In genomic region chr12:108701221-108701620, GRCm38 (mm10) we compare ENCODE assay signal across 16 mouse cellular contexts. TPM values are rescaled to one million over a fixed set of nuclear protein-coding genes. Genes with fewer than 3 reads are reported as not detected.
DNase-seq lines count a peak whose midpoint lies in the region; ATAC-seq and TF ChIP-seq lines count a peak whose summit lies in the region.
"Had no signal": no experiment of that assay in that cellular context is flagged by ENCODE, and none has a peak within 500 bp of the region (broad histone marks: within the 10 kb centered on the region; RNA-seq: fewer than 3 reads in every experiment).

No protein-coding gene starts in this region.

- no peak for TF ChIP-seq CTCF in hindbrain, postnatal 0 days (IDR thresholded peaks at IDR 0.05; ENCODE audit: low read depth)
- TF ChIP-seq CTCF in stomach, postnatal 0 days (IDR thresholded peaks at IDR 0.05; ENCODE audit: low read depth) = no peak

- no peak for TF ChIP-seq EP300 in stomach, postnatal 0 days (optimal IDR thresholded peaks at IDR 0.05)

- H3K9me3 ChIP-seq in hindbrain, postnatal 0 days (ENCODE audit: low read length) = no peaks in the 10 kb centered on the region
- no peaks in the 10 kb centered on the region for H3K9me3 ChIP-seq in hindbrain, embryonic 10.5 days
- H3K9me3 ChIP-seq in intestine, embryonic 16.5 days (ENCODE audit: control insufficient read depth, low read length) = no peaks in the 10 kb centered on the region
- H3K9me3 ChIP-seq in stomach, postnatal 0 days (ENCODE audit: control insufficient read depth, low read length) = no peaks in the 10 kb centered on the region
- H3K9me3 ChIP-seq: embryonic facial prominence, embryonic 12.5 days; midbrain, embryonic 12.5 days had no signal

- H3K4me2 ChIP-seq in hindbrain, postnatal 0 days (ENCODE audit: low read depth, low read length) = peak overlapping the region; percentile 52; the same call in 1 of the 2 replicates
- H3K4me2 ChIP-seq in intestine, embryonic 16.5 days (ENCODE audit: low read depth, low read length) = peak overlapping the region; percentile 59
- peak overlapping the region; percentile 44 for H3K4me2 ChIP-seq in stomach, postnatal 0 days (replicated peaks; ENCODE audit: low read depth)

- peaks cover 10% of the 10 kb centered on the region; the same call in 1 of the 2 replicates for H3K27me3 ChIP-seq in hindbrain, postnatal 0 days (ENCODE audit: insufficient read depth, low read length)
- peaks cover 63% of the 10 kb centered on the region for H3K27me3 ChIP-seq in hindbrain, embryonic 10.5 days (ENCODE audit: insufficient read depth, poor library complexity, severe bottlenecking)
- H3K27me3 ChIP-seq in intestine, embryonic 16.5 days (replicated peaks; ENCODE audit: control insufficient read depth, insufficient read depth, low read length) = peaks cover 12% of the 10 kb centered on the region; the same call in 1 of the 2 replicates
- no peaks in the 10 kb centered on the region for H3K27me3 ChIP-seq in stomach, postnatal 0 days (ENCODE audit: control insufficient read depth, insufficient read depth, low read length)

- H3K4me1 ChIP-seq in hindbrain, postnatal 0 days (ENCODE audit: insufficient read depth, low read length) = no peaks in the 10 kb centered on the region
- peaks cover 15% of the 10 kb centered on the region for H3K4me1 ChIP-seq in hindbrain, embryonic 10.5 days (replicated peaks)
- H3K4me1 ChIP-seq in intestine, embryonic 16.5 days (ENCODE audit: control insufficient read depth, insufficient read depth, low read length) = peaks cover 19% of the 10 kb centered on the region
- no peaks in the 10 kb centered on the region; the same call in 1 of the 2 replicates for H3K4me1 ChIP-seq in stomach, postnatal 0 days (replicated peaks; ENCODE audit: control insufficient read depth, insufficient read depth)

- no peaks in the 10 kb centered on the region for H3K36me3 ChIP-seq in hindbrain, postnatal 0 days (ENCODE audit: insufficient read depth, low read length)
- H3K36me3 ChIP-seq in hindbrain, embryonic 10.5 days = no peaks in the 10 kb centered on the region
- H3K36me3 ChIP-seq in intestine, embryonic 16.5 days (ENCODE audit: control insufficient read depth, insufficient read depth, low read length) = no peaks in the 10 kb centered on the region
- H3K36me3 ChIP-seq in stomach, postnatal 0 days (ENCODE audit: control insufficient read depth, insufficient read depth, low read length) = no peaks in the 10 kb centered on the region
- H3K36me3 ChIP-seq: embryonic facial prominence, embryonic 12.5 days; midbrain, embryonic 12.5 days had no signal

- 55% methylated on average over 2 of the region's 2 CpGs for WGBS in hindbrain, postnatal 0 days
- 62% methylated on average over 2 of the region's 2 CpGs for WGBS in hindbrain, embryonic 10.5 days
- WGBS in intestine, embryonic 16.5 days = 31% methylated on average over 2 of the region's 2 CpGs
- WGBS in stomach, postnatal 0 days = 61% methylated on average over 2 of the region's 2 CpGs

- H3K27ac ChIP-seq in hindbrain, postnatal 0 days = no peak overlapping the region
- H3K27ac ChIP-seq in hindbrain, embryonic 10.5 days = no peak overlapping the region
- H3K27ac ChIP-seq in intestine, embryonic 16.5 days (ENCODE audit: low read length) = peak overlapping the region; percentile 93
- H3K27ac ChIP-seq in stomach, postnatal 0 days (replicated peaks) = peak overlapping the region; percentile 95
- H3K27ac ChIP-seq: embryonic facial prominence, embryonic 12.5 days; midbrain, embryonic 12.5 days had no signal

- no peak for ATAC-seq in hindbrain, postnatal 0 days
- ATAC-seq in common myeloid progenitor, adult 5-6 weeks (replicated peaks; ENCODE audit: low read depth, poor library complexity, severe bottlenecking) = peak; percentile 48
- ATAC-seq in intestine, embryonic 16.5 days = no peak
- no peak for ATAC-seq in stomach, postnatal 0 days (ENCODE audit: low FRiP score, low TSS enrichment)

- DNase-seq in hindbrain, postnatal 0 days (ENCODE audit: low spot score) = no peak
- no peak for DNase-seq in hindbrain, embryonic 10.5 days (ENCODE audit: low spot score)
- DNase-seq in stomach, postnatal 0 days (ENCODE audit: low spot score) = peak; percentile 13
- DNase-seq in right cerebral cortex, adult 18-20 months = no peak
- no peak for DNase-seq in urinary bladder, postnatal 36 days (ENCODE audit: low spot score in 2 of 2)
- no peak for DNase-seq in cerebellum, postnatal 14 days
- DNase-seq: cerebellum, adult 11 months; cerebellum, postnatal 36 days; heart, adult 18-20 months; heart, postnatal 10 days; kidney, postnatal 4 days; right cerebral cortex, postnatal 25 days had no signal

- no peak overlapping the region for H3K4me3 ChIP-seq in hindbrain, postnatal 0 days (ENCODE audit: low read length)
- no peak overlapping the region for H3K4me3 ChIP-seq in hindbrain, embryonic 10.5 days
- peak overlapping the region; percentile 58 for H3K4me3 ChIP-seq in intestine, embryonic 16.5 days (ENCODE audit: low read length)
- H3K4me3 ChIP-seq in stomach, postnatal 0 days (ENCODE audit: low read depth, low read length) = peak overlapping the region; percentile 37; the same call in 1 of the 2 replicates

- no peak overlapping the region for H3K9ac ChIP-seq in hindbrain, postnatal 0 days (replicated peaks; ENCODE audit: low read length)
- H3K9ac ChIP-seq in intestine, embryonic 16.5 days (ENCODE audit: low read depth, low read length) = peak overlapping the region; percentile 75
- peak overlapping the region; percentile 2; the same call in 1 of the 2 replicates for H3K9ac ChIP-seq in stomach, postnatal 0 days (ENCODE audit: low read length)
- H3K9ac ChIP-seq: embryonic facial prominence, embryonic 12.5 days; midbrain, embryonic 12.5 days had no signal

RNA-seq across cellular contexts. Expression of gene Degs2, which starts 0.9 kb away (rescaled TPM):
- total RNA-seq in hindbrain, postnatal 0 days (2014; rRNA removed) = 0.10 and 0.47 TPM in 2 replicates
- polyA plus RNA-seq in hindbrain, postnatal 0 days (2015; fragmentation: Nextera tagmentation; extraction: Ambion mirVana) = 0.73 and 1.4 TPM in 2 replicates
- 1.6 and 2.1 TPM in 2 replicates for polyA plus RNA-seq in hindbrain, embryonic 10.5 days (2016; fragmentation: Nextera tagmentation; extraction: Ambion mirVana)
- total RNA-seq in common myeloid progenitor, adult 5-6 weeks (2017) = not detected in 2 replicates
- polyA plus RNA-seq in intestine, embryonic 16.5 days (2015; fragmentation: Nextera tagmentation; extraction: Ambion mirVana) = 161 and 181 TPM in 2 replicates
- 172 and 174 TPM in 2 replicates for polyA plus RNA-seq in stomach, postnatal 0 days (2015; fragmentation: Nextera tagmentation; extraction: Ambion mirVana)

Comparison
In these comparisons a context has a peak if more than half of its experiments do, and no peak if none do; other contexts are left out.
1. H3K27ac ChIP-seq: peak in intestine, embryonic 16.5 days (single experiment) and stomach, postnatal 0 days (single experiment); none in hindbrain, postnatal 0 days (single experiment) and hindbrain, embryonic 10.5 days (single experiment).
2. H3K4me3 ChIP-seq: peak in intestine, embryonic 16.5 days (single experiment) and stomach, postnatal 0 days (single experiment); none in hindbrain, postnatal 0 days (single experiment) and hindbrain, embryonic 10.5 days (single experiment).
3. RNA of gene Degs2, which starts 0.9 kb away (polyA plus RNA-seq): 172 to 174 TPM in stomach, postnatal 0 days and 161 to 181 TPM in intestine, embryonic 16.5 days; 1.6 to 2.1 TPM in hindbrain, embryonic 10.5 days and 0.73 to 1.4 TPM in hindbrain, postnatal 0 days; every median in the first group is over 10 times any median in the second.
4. Peak in every context shown above with its lines, with median percentiles within 50 percentile points of each other: H3K4me2 ChIP-seq.